Mouse (Mus musculus) lung, adult 2 months (tissue): ENCODE results near the gene Gne. TPM values are rescaled to one million over a fixed set of nuclear protein-coding genes. Genes with fewer than 3 reads are reported as not detected.

Experiments
- DNase-seq: peaks from one replicate; pipeline ENCODE4 v3.0.0; 2022
- H3K4me1 ChIP-seq: fragments of 200-500 bp; 2 replicates; pipeline ENCODE4 v1.6.1; 2011; ENCODE audit warnings: low read length; ENCODE audit not compliant: control insufficient read depth, insufficient read depth
- H3K4me3 ChIP-seq: fragments of 200-500 bp; replicated peaks from 2 replicates; pipeline ENCODE3; 2011; ENCODE audit warnings: low read depth, mild to moderate bottlenecking, control low read depth, low read length; ENCODE audit errors: extremely low read depth
- CTCF ChIP-seq: fragments of 200-500 bp; IDR thresholded peaks from 2 replicates; pipeline ENCODE4 v1.5.1; 2011; ENCODE audit warnings: mild to moderate bottlenecking, low read length, control low read depth; ENCODE audit not compliant: insufficient read depth
- POLR2A ChIP-seq: fragments of 200-500 bp; IDR thresholded peaks from 2 replicates; pipeline ENCODE4 v1.6.1; 2011; ENCODE audit warnings: low read depth, mild to moderate bottlenecking, control low read depth, low read length, borderline replicate concordance; ENCODE audit errors: extremely low read depth
- WGBS: fragments of 180-500 bp; shearing (Covaris S2); methylation state at CpG from one replicate; pipeline ENCODE4 v1.1.7; 2018; 5-methylcytosine and 5-hydroxymethylcytosine counted together
- polyA plus RNA-seq: library from polyadenylated mRNA; depleted of rRNA; stranded (reverse); fragments of >200 nt; gene quantifications from 2 replicates; pipeline ENCODE4 v1.2.3, GENCODE M21; 2012

The Gne gene
- polyA plus RNA-seq, 1 experiment: 31.4 TPM

DNA sequence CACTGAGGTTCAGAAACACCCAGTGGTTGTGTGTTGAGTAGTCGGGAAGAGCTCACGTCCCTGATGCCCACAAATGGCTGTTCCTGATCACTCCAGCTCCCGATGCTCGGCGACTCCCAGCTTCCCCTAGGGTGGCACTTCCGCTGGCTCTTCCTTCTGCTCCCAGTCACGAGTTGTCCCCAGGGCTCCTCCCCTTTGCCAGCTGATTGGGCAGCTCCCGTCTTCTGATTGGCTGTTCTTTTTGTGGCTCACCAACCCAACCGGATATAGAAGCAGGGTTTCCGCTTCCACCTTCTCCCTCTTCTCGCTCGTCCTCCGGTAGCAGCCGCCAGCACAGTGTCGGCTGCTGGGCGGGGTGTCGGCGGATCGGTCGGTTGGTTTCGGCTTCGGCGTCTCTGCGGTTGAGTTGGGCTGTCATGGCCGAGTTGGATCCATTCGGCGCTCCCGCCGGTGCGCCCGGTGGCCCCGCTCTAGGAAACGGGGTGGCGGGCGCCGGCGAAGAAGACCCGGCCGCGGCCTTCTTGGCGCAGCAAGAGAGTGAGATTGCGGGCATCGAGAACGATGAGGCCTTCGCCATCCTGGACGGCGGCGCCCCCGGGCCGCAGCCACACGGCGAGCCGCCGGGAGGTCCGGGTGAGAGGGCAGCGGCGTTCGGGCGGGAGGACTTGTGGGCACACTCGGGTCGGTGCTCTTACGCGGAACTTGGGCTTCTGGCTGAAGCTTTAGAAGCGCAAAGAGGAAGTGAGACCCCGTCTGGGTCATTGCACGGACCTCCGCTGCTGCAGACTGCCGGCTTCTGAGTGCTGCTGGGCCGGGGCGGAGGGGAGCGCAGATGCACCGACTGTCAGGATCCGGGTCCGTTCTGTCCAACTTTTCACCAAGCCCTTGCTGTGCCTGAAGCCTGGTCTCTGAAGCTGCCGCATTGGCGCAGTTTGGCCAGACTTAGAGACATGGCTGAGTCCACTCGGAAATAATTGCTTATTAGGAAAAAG, 71.3 kb downstream of the Gne start:
- Histone ChIP-seq H3K4me1 (peaks cover 7% of the 10 kb centered on the region), H3K4me3 (peak overlapping the region; percentile 73)
- peak; percentile 84; the same call in 1 of the 2 replicates for TF ChIP-seq POLR2A
- no peak for TF ChIP-seq CTCF
- under 1% methylated on average over 77 of the region's 77 CpGs for WGBS
- peak; percentile 86 for DNase-seq

DNA sequence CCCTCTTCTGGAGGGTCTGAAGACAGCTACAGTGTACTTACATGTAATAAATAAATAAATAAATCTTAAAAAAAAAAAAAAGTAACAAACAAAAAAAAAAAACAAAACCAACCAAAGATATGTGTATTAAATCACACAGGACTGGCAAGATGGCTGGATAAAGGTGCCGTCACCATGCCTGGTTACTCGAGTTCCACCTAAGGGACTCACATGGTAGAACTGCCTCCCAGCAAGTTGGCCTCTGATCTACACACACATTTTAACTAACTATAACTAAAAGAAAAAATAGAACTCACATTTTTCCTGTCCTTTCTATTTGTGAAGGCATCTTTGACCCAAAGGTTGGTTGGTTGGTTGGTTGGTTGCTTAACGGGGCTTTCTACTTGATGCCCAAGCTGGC, 72.2 kb downstream of the Gne start:
- no peak for TF ChIP-seq POLR2A
- TF ChIP-seq CTCF: no peak

DNA sequence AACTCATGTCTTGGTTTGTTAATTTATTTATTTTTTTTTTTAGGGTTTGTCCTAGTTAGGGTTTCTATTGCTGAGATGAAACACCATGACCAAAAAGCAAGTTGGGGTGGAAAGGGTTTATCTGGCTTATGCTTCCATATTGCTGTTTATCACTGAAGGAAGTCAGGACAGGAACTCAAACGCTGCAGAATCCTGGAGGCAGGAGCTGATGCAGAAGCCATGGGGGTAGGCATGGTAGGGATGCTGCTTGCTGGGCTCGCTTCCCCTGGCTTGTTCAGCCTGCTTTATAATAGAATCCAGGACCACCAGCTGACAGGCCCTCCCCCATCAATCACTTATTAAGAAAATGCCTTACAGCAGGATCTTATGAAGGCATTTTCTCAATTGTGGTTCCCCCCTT, 73.1 kb downstream of the Gne start:
- H3K4me1 ChIP-seq: peaks cover 7% of the 10 kb centered on the region
- DNase-seq: no peak
- 47% methylated on average over 2 of the region's 2 CpGs for WGBS
- H3K4me3 ChIP-seq: no peak overlapping the region
- TF ChIP-seq POLR2A (no peak), CTCF (no peak)

More for the DNA sequence above, 72.2 kb downstream of the Gne start:
- Histone ChIP-seq H3K4me1 (peaks cover 7% of the 10 kb centered on the region), H3K4me3 (peak overlapping the region; percentile 73)
- no peak for DNase-seq
- 73% methylated on average over 3 of the region's 3 CpGs for WGBS

DNA sequence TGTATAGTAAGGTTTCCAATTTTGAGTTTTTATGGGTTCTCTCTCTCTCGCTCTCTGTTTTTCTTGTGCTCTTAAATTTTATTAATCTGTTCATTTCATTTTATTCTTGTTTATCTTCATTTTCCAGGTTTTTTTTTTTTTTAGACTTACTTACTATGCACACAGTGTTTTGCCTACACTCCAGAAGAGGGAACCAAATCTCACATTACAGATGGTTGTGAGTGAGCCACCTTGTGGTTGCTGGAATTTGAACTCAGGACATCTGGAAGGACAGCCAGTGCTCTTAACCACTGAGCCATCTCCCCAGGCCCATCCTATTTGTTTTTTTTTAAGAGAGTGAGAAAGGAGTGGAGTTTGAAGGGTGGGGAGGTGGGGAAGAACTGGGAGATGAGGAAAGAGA, 73.8 kb downstream of the Gne start:
- Histone ChIP-seq H3K4me1 (peaks cover 7% of the 10 kb centered on the region), H3K4me3 (no peak overlapping the region)
- DNase-seq: no peak
- TF ChIP-seq CTCF (no peak), POLR2A (no peak)
- 92% methylated on average over 1 of the region's 1 CpGs for whole genome bisulfite sequencing

DNA sequence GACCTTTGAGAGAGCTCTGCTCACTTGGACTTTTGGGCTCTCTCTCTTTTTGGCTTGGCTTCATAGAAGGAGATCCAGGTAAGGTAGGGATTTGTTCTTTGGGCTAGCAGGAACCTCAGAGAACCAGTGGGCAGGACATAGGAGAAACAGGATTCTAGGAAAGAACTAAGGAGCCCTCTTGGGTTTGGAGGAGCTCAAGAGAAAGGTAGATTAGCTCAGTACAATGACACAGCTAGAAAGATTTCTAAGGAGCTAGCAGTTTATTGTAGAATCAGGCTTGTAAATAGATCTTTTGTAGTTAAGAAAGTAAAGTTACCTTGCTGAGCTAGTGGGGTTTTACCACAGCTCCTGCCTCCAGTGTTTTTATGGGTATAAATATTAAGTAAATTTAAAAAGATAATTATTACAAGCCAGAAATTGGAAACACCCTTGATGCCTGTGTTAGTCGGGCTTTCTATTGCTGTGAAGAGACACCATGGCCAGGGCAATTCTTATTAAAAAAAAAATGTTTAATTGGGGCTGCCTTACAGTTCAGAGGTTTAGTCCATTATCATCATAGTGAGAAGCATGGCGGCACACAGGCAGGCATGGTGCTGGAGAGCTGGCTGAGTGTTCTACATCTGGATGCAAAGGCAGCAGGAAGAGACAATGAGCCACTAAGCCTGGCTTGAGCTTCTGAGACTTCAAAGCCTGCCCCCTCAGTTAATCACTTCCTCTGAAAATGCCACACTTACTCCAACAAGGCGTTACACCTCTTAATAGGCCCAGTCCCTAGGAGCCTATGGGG, 79.2 kb downstream of the Gne start:
- Histone ChIP-seq H3K4me1 (peaks cover 3% of the 10 kb centered on the region; the same call in 1 of the 2 replicates), H3K4me3 (no peak overlapping the region)
- DNase-seq: no peak
- TF ChIP-seq POLR2A: no peak
- no peak for TF ChIP-seq CTCF
- WGBS: 74% methylated on average over 3 of the region's 3 CpGs

DNA sequence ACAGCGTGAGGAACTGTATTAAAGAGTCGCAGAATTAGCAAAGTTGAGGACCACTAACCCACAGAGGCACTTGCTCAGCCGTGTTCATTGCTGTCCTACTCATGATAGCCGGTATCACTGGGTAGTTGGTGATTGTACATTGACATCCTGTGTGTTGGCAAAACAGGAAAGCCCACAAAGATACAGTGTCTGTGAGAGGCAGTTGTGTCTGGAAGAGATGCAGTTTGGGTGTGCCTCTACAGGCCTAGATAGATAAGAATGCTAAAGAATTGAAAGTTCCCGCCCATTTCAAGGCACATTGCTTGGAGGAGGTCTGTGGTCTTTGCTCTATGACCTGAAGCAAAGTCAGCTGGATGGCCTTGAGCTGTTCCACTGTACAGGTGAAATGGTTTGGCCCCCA, 79.9 kb downstream of the Gne start, which contains the start of gene Clta:
Clta (plus strand) TSS at position 327 of the 400 bp plus-strand sequence.
- no peak for DNase-seq
- WGBS: 57% methylated on average over 5 of the region's 5 CpGs
- Histone ChIP-seq H3K4me3 (no peak within 1 kb of the TSS), H3K4me1 (peaks cover 3% of the 10 kb centered on the region; the same call in 1 of the 2 replicates)
- TF ChIP-seq POLR2A (no peak), CTCF (no peak)

DNA sequence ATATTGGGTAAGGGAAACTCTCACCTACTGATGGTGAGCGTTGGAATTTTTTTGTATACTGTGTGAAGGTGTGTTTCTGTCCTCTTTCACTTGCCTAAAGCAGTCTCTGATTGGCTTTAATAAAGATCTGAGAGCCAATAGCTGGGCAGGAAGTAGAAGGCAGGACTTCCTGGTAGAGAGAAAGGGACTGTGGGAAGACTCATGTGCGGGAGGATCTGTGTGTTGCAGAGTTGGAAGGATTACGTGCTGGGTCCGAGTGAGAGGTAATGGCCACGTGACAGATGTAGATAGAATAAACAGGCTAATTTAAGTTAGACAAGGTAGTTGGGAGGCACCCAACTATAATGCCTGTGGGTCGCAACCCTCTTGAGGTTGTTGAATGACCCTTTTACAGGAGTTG, 80.4 kb downstream of the Gne start:
- WGBS: 43% methylated on average over 6 of the region's 6 CpGs

DNA sequence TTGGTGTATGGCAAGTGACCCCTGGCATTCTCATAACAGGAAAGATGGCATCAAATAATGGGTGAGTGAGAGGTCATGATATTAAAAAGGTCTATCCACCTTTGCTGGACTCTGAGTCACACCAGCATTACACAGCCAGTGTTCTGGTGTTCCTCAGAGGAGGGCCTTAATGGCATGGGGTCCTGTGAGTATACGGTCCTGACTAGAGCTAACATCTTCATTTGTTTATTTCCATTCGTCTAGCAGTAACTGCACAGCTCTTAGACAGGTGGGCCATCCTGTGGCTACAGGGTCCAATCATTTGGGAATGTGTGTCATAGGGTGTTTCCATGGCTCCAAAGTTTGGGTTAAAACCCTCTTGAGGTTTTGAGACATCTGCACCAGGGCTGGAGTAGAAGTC, 89.6 kb downstream of the Gne start:
- DNase-seq: no peak
- 63% methylated on average over 2 of the region's 2 CpGs for WGBS
- H3K4me1 ChIP-seq: no peaks in the 10 kb centered on the region
- no peak for TF ChIP-seq POLR2A
- no peak for TF ChIP-seq CTCF
- H3K4me3 ChIP-seq: no peak overlapping the region

More for the DNA sequence above, 80.4 kb downstream of the Gne start:
- peaks cover 3% of the 10 kb centered on the region; the same call in 1 of the 2 replicates for H3K4me1 ChIP-seq
- TF ChIP-seq CTCF: no peak
- no peak for TF ChIP-seq POLR2A
- no peak for DNase-seq
- no peak overlapping the region for H3K4me3 ChIP-seq

DNA sequence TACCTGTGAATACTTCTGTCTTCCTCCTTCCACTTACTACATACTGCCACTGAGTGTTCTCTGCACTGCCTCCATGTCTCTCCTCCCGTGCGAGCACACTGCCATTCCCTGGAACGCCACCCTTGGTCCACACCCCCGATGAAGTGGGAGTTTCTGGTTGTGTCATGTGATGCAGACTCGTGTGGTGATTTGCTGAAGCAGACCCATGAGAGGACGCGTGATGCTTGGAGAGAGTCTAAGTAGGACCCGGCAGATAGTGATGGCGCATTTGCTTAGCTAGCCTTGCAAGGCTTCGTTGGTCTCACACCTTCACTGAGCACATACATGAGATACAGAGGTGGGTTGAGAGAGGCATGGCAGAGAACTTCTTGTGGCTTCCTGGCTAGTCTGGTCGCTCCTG, 90.9 kb downstream of the Gne start:
- DNase-seq: no peak
- no peaks in the 10 kb centered on the region for H3K4me1 ChIP-seq
- H3K4me3 ChIP-seq: no peak overlapping the region
- TF ChIP-seq POLR2A: no peak
- no peak for TF ChIP-seq CTCF
- WGBS: 93% methylated on average over 11 of the region's 11 CpGs
